Mouse (Mus musculus) G1E (cell line): ENCODE data around the gene Myo10. TPM values are rescaled to one million over a fixed set of nuclear protein-coding genes. Genes with fewer than 3 reads are reported as not detected.

Experiments
- ATAC-seq: 2 replicates; pipeline ENCODE4 v1.8.0; 2016; ENCODE audit warnings: mild to moderate bottlenecking; ENCODE audit not compliant: insufficient number of reproducible peaks, poor library complexity, low FRiP score, severe bottlenecking; ENCODE audit errors: extremely low read depth
- DNase-seq: peaks from one replicate; pipeline ENCODE4 v3.0.0; 2012; ENCODE audit warnings: low spot score
- H3K27me3 ChIP-seq: 2 replicates; pipeline ENCODE4 v1.6.1; 2012; ENCODE audit warnings: mild to moderate bottlenecking, low read length, inconsistent platforms; ENCODE audit not compliant: insufficient read depth
- H3K36me3 ChIP-seq: replicated peaks from 2 replicates; pipeline ENCODE3; 2012; ENCODE audit warnings: mild to moderate bottlenecking, inconsistent platforms
- H3K4me1 ChIP-seq: 2 replicates; pipeline ENCODE4 v1.6.1; 2012; ENCODE audit warnings: low read depth, low read length, inconsistent platforms, mixed read lengths; ENCODE audit not compliant: insufficient read depth
- H3K4me3 ChIP-seq: 2 replicates; pipeline ENCODE4 v1.5.1; 2012; ENCODE audit warnings: low read depth, mild to moderate bottlenecking, inconsistent platforms, low read length, moderate library complexity, mixed read lengths
- H3K9me3 ChIP-seq: replicated peaks from 2 replicates; pipeline ENCODE4 v1.6.1; 2012; ENCODE audit warnings: inconsistent platforms
- CTCF ChIP-seq: IDR thresholded peaks from 2 replicates; pipeline ENCODE4 v1.5.1; 2012; ENCODE audit warnings: low read depth, low read length, inconsistent platforms, mixed read lengths
- GATA1 ChIP-seq: IDR thresholded peaks from 2 replicates; pipeline ENCODE4 v1.6.1; 2012; ENCODE audit warnings: borderline replicate concordance, low read length, inconsistent platforms, mixed read lengths
- GATA2 ChIP-seq: IDR thresholded peaks from 2 replicates; pipeline ENCODE4 v1.6.1; 2012; ENCODE audit warnings: low read depth, low read length, inconsistent platforms, borderline replicate concordance
- POLR2AphosphoS5 ChIP-seq: IDR thresholded peaks from 2 replicates; pipeline ENCODE4 v1.6.1; 2012; ENCODE audit warnings: low read depth, low read length, inconsistent platforms; ENCODE audit not compliant: insufficient replicate concordance
- TAL1 ChIP-seq: conservative IDR thresholded peaks from 2 replicates; pipeline ENCODE4 v1.6.1; 2012; ENCODE audit warnings: low read depth, low read length, inconsistent platforms, mixed read lengths
- polyA plus RNA-seq: library from polyadenylated mRNA; stranded (reverse); fragments of >175 nt; gene quantifications from 2 replicates; pipeline ENCODE4 v1.2.3, GENCODE M21; 2012
- total RNA-seq, 2 experiments: library from RNA; stranded (forward) in 1 of 2; stranded (reverse) in 1 of 2; fragments of 200-1000 nt in 1 of 2; fragments of >200 nt in 1 of 2; fragmentation: Nextera tagmentation in 1 of 2; gene quantifications; 2 replicates each; pipeline ENCODE4 v1.2.3; 2014 to 2017

Gene Myo10
- total and polyA plus RNA-seq, 3 experiments = 0.11 to 1.7 TPM; not detected in 1

GRCm38 (mm10) chr15:25789241-25789640, 166.9 kb downstream of the Myo10 start:
- H3K36me3 ChIP-seq = no peaks in the 10 kb centered on the region
- TF ChIP-seq POLR2AphosphoS5 = no peak
- no peak for TF ChIP-seq CTCF
- TF ChIP-seq TAL1 = no peak
- no peak for TF ChIP-seq GATA1
- TF ChIP-seq GATA2 = no peak
- H3K27me3 ChIP-seq = no peaks in the 10 kb centered on the region
- DNase-seq (no peak), ATAC-seq (no peak)
- H3K4me1 ChIP-seq = no peaks in the 10 kb centered on the region
- H3K4me3 ChIP-seq = no peak overlapping the region
- peaks cover 65% of the 10 kb centered on the region for H3K9me3 ChIP-seq

- no peak for TF ChIP-seq CTCF
- TF ChIP-seq POLR2AphosphoS5 = no peak
- no peak for TF ChIP-seq TAL1
- TF ChIP-seq GATA2 = no peak
- no peak for TF ChIP-seq GATA1
- Histone ChIP-seq H3K27me3 (no peaks in the 10 kb centered on the region), H3K9me3 (peaks cover 55% of the 10 kb centered on the region), H3K4me1 (no peaks in the 10 kb centered on the region), H3K36me3 (no peaks in the 10 kb centered on the region), H3K4me3 (no peak overlapping the region)
- DNase-seq (no peak), ATAC-seq (no peak)
Observed at GRCm38 (mm10) chr15:25791660-25792353, 169.5 kb downstream of the Myo10 start.

GRCm38 (mm10) chr15:25794123-25794522, 171.8 kb downstream of the Myo10 start:
- no peak for TF ChIP-seq CTCF
- TF ChIP-seq GATA2 = no peak
- no peak for TF ChIP-seq POLR2AphosphoS5
- no peak for TF ChIP-seq TAL1
- no peak for TF ChIP-seq GATA1
- H3K36me3 ChIP-seq = no peaks in the 10 kb centered on the region

DNA sequence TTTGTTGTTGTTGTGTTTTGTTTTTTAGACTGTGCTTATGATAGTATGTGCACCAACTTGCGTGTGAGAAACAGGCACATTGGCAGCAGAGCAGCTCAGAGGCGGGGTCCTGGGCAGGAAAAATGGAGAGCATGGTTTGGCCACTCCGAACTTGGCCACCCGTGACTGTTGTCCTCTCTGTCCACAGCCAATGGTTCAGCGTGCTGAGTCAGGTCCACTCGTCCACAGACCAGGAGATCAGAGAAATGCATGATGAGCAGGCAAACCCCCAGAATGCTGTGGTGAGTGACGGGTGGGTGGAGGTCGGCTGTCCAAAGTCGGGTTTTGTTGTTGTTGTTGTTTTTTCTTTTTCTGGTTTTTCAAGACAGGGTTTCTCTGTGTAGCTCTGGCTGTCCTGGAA, 173.2 kb downstream of the Myo10 start:
- ATAC-seq (no peak), DNase-seq (no peak)
- Histone ChIP-seq H3K4me3 (no peak overlapping the region), H3K4me1 (no peaks in the 10 kb centered on the region), H3K27me3 (no peaks in the 10 kb centered on the region), H3K9me3 (peaks cover 42% of the 10 kb centered on the region), H3K36me3 (no peaks in the 10 kb centered on the region)
- TF ChIP-seq GATA1 (no peak), CTCF (no peak), TAL1 (no peak), GATA2 (no peak)

More at GRCm38 (mm10) chr15:25794123-25794522, 171.8 kb downstream of the Myo10 start:
- Histone ChIP-seq H3K9me3 (peaks cover 48% of the 10 kb centered on the region), H3K4me1 (no peaks in the 10 kb centered on the region), H3K4me3 (no peak overlapping the region), H3K27me3 (no peaks in the 10 kb centered on the region)
- ATAC-seq (no peak), DNase-seq (no peak)

- no peak for DNase-seq
Observed at GRCm38 (mm10) chr15:25796353-25796752, 174.0 kb downstream of the Myo10 start.

GRCm38 (mm10) chr15:25797179-25797578, 174.9 kb downstream of the Myo10 start:
- DNase-seq = no peak
- H3K4me3 ChIP-seq = no peak overlapping the region
- TF ChIP-seq GATA1 = no peak
- peaks cover 39% of the 10 kb centered on the region for H3K9me3 ChIP-seq
- H3K27me3 ChIP-seq = no peaks in the 10 kb centered on the region
- H3K36me3 ChIP-seq = no peaks in the 10 kb centered on the region
- no peak for ATAC-seq
- H3K4me1 ChIP-seq = no peaks in the 10 kb centered on the region

More at GRCm38 (mm10) chr15:25796353-25796752, 174.0 kb downstream of the Myo10 start:
- Histone ChIP-seq H3K4me3 (no peak overlapping the region), H3K4me1 (no peaks in the 10 kb centered on the region), H3K36me3 (no peaks in the 10 kb centered on the region), H3K9me3 (peaks cover 44% of the 10 kb centered on the region), H3K27me3 (no peaks in the 10 kb centered on the region)
- TF ChIP-seq CTCF (no peak), TAL1 (no peak), GATA1 (no peak), POLR2AphosphoS5 (no peak), GATA2 (no peak)
- ATAC-seq = no peak

DNA sequence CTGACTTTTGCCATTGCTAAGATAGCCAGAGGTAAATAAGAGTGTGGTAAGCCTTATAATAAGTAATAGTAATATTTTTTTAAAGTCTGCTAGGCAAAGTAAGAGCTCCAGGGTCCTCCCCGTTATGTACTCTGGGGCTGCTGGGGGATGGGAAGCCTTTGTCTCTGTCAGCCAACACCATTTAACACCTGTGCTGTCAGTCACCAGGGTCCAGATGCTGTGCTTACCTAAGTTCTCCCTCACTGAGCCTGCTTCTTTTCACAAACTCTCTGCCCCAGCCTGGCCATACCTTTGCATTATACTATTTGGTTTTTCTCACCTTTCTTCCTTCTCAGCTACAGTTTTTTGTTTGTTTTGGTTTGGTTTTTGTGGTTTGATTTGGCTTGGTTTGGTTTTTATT, 175.6 kb downstream of the Myo10 start:
- H3K27me3 ChIP-seq = no peaks in the 10 kb centered on the region
- H3K4me3 ChIP-seq = no peak overlapping the region
- DNase-seq (no peak), ATAC-seq (no peak)
- peaks cover 38% of the 10 kb centered on the region for H3K9me3 ChIP-seq
- H3K36me3 ChIP-seq = no peaks in the 10 kb centered on the region
- H3K4me1 ChIP-seq = no peaks in the 10 kb centered on the region
- no peak for TF ChIP-seq GATA1
- TF ChIP-seq CTCF = no peak
- no peak for TF ChIP-seq POLR2AphosphoS5
